Mouse (Mus musculus) heart, adult 2 months (tissue): ENCODE measurements around the gene Fkbp6.

ENCODE experiments used
- CTCF ChIP-seq: fragments of 200-600 bp; IDR thresholded peaks from 2 replicates; pipeline ENCODE4 v1.8.1; 2022; ENCODE audit warnings: antibody characterized with exemption, mild to moderate bottlenecking, moderate library complexity
- EP300 ChIP-seq: fragments of 200-500 bp; IDR thresholded peaks from 2 replicates; pipeline ENCODE4 v1.6.1; 2011; ENCODE audit warnings: low read depth, low read length, control low read depth; ENCODE audit not compliant: insufficient read depth
- POLR2A ChIP-seq: fragments of 200-500 bp; IDR thresholded peaks from 2 replicates; pipeline ENCODE4 v1.6.1; 2011; ENCODE audit warnings: mild to moderate bottlenecking, low read depth, low read length, control low read depth; ENCODE audit not compliant: insufficient read depth

GRCm38 (mm10) chr5:135257559-135257958, 92.3 kb downstream of the Fkbp6 start:
- TF ChIP-seq CTCF = 0 out of 2 replicates have a peak, but pooled peaks have one; percentile 11
- TF ChIP-seq POLR2A = no peak
- no peak for TF ChIP-seq EP300
